In the genomic region with DNA sequence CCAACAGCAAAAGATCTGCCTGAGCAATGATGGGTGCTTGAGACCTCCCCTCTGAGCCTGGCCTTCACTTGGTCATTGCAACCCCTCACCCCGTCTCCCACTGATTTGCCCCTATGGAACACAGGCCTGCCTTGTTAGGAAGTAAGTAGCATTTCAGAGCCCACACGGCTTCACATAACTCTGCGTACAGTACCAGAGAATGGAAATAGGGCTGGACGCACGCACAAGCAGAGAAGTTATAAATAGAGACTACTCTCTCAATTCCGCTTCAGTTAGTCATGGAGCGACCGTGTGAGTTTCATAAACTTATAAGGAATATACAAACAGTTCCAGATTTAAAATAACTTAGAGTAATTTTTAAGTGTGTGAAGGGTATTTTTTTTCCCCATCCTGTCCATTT, we compare ENCODE assay signal across 20 mouse cellular contexts.
A peak's percentile ranks its signal among the peaks of the same experiment; 100 is the strongest.
DNase-seq lines count a peak whose midpoint lies in the region; ATAC-seq lines count a peak whose summit lies in the region.
"Had no signal": no experiment of that assay in that cellular context is flagged by ENCODE, and none has a peak within 500 bp of the region (broad histone marks: within the 10 kb centered on the region; RNA-seq: fewer than 3 reads in every experiment).

No protein-coding gene starts in this region.

- peak overlapping the region; percentile 94 for H3K27ac ChIP-seq in heart, embryonic 14.5 days (replicated peaks in 1 of 2; ENCODE audit: control insufficient read depth in 1 of 2, insufficient read depth in 1 of 2, low read depth in 2 of 2, low read length in 2 of 2)
- peak overlapping the region; percentile 88 for H3K27ac ChIP-seq in heart, embryonic 16.5 days (ENCODE audit: low read length)
- H3K27ac ChIP-seq in limb, embryonic 15.5 days, result peak overlapping the region; percentile 58; the same call in 1 of the 2 replicates
- H3K27ac ChIP-seq: forebrain, embryonic 15.5 days; hindbrain, embryonic 15.5 days; layer of hippocampus, adult 2 months; liver, embryonic 13.5 days; neural tube, embryonic 15.5 days had no signal

- H3K27me3 ChIP-seq in heart, embryonic 14.5 days (ENCODE audit: control insufficient read depth, insufficient read depth, low read length), result no peaks in the 10 kb centered on the region
- H3K27me3 ChIP-seq in heart, embryonic 16.5 days (ENCODE audit: control insufficient read depth, insufficient read depth, low read length), result no peaks in the 10 kb centered on the region
- H3K27me3 ChIP-seq in limb, embryonic 15.5 days, result no peaks in the 10 kb centered on the region
- H3K27me3 ChIP-seq: forebrain, embryonic 15.5 days; hindbrain, embryonic 15.5 days; liver, embryonic 13.5 days; neural tube, embryonic 15.5 days had no signal

- H3K4me3 ChIP-seq in heart, embryonic 14.5 days (ENCODE audit: control insufficient read depth in 1 of 2, insufficient read depth in 1 of 2, low read depth in 1 of 2, low read length in 2 of 2), result no peak overlapping the region
- H3K4me3 ChIP-seq in heart, embryonic 16.5 days (ENCODE audit: low read length), result no peak overlapping the region
- no peak overlapping the region for H3K4me3 ChIP-seq in limb, embryonic 15.5 days
- H3K4me3 ChIP-seq: forebrain, embryonic 15.5 days; hindbrain, embryonic 15.5 days; layer of hippocampus, adult 2 months; liver, embryonic 13.5 days; neural tube, embryonic 15.5 days had no signal

- H3K9me3 ChIP-seq in heart, embryonic 14.5 days (ENCODE audit: control insufficient read depth, low read length), result no peaks in the 10 kb centered on the region
- no peaks in the 10 kb centered on the region for H3K9me3 ChIP-seq in heart, embryonic 16.5 days (replicated peaks; ENCODE audit: control insufficient read depth, low read length)
- H3K9me3 ChIP-seq in limb, embryonic 15.5 days, result no peaks in the 10 kb centered on the region
- H3K9me3 ChIP-seq: forebrain, embryonic 15.5 days; hindbrain, embryonic 15.5 days; liver, embryonic 13.5 days; neural tube, embryonic 15.5 days had no signal

- intact Hi-C loops in heart, postnatal 14 days (cut with DNase I), result no loop called here

- H3K4me2 ChIP-seq in heart, embryonic 14.5 days (ENCODE audit: low read length), result peak overlapping the region; percentile 48
- peak overlapping the region; percentile 52 for H3K4me2 ChIP-seq in heart, embryonic 16.5 days (ENCODE audit: low read depth, low read length)
- no peak overlapping the region for H3K4me2 ChIP-seq in limb, embryonic 15.5 days
- H3K4me2 ChIP-seq: forebrain, embryonic 15.5 days; hindbrain, embryonic 15.5 days; liver, embryonic 13.5 days; neural tube, embryonic 15.5 days had no signal

- no peak for DNase-seq in heart, postnatal 14 days
- peak; percentile 55 for DNase-seq in brain, adult 2 months (ENCODE audit: low read depth, low spot score)
- DNase-seq in Muller cell, postnatal 12 days (ENCODE audit: inconsistent ontology term), result no peak
- DNase-seq: cerebellum, adult 11 months; gastrocnemius, postnatal 25 days; kidney, adult 9 months; liver, embryonic 13.5 days; retina, postnatal 1 day; spleen, adult 18-20 months; thymus, adult 2 months had no signal

- peak overlapping the region; percentile 63 for H3K9ac ChIP-seq in heart, embryonic 14.5 days (ENCODE audit: low read length)
- H3K9ac ChIP-seq in heart, embryonic 16.5 days (ENCODE audit: low read length), result peak overlapping the region; percentile 72; the same call in 1 of the 2 replicates
- no peak overlapping the region for H3K9ac ChIP-seq in limb, embryonic 15.5 days
- H3K9ac ChIP-seq: forebrain, embryonic 15.5 days; hindbrain, embryonic 15.5 days; liver, embryonic 13.5 days; neural tube, embryonic 15.5 days had no signal

- peaks cover 40 to 64% of the 10 kb centered on the region in 2 experiments for H3K4me1 ChIP-seq in heart, embryonic 14.5 days (ENCODE audit: control insufficient read depth in 2 of 2, insufficient read depth in 2 of 2, low read length in 2 of 2)
- H3K4me1 ChIP-seq in heart, embryonic 16.5 days (ENCODE audit: control insufficient read depth, insufficient read depth, low read length), result peaks cover 59% of the 10 kb centered on the region
- peaks cover 44% of the 10 kb centered on the region for H3K4me1 ChIP-seq in limb, embryonic 15.5 days

- 28% methylated on average over 8 of the region's 8 CpGs for WGBS in heart, embryonic 14.5 days
- WGBS in heart, embryonic 16.5 days, result 38% methylated on average over 8 of the region's 8 CpGs
- 64% methylated on average over 8 of the region's 8 CpGs for WGBS in limb, embryonic 15.5 days

- no peaks in the 10 kb centered on the region for H3K36me3 ChIP-seq in heart, embryonic 14.5 days (ENCODE audit: control insufficient read depth, insufficient read depth, low read length)
- H3K36me3 ChIP-seq in heart, embryonic 16.5 days (ENCODE audit: control insufficient read depth, insufficient read depth), result no peaks in the 10 kb centered on the region
- H3K36me3 ChIP-seq in limb, embryonic 15.5 days, result no peaks in the 10 kb centered on the region
- H3K36me3 ChIP-seq: forebrain, embryonic 15.5 days; hindbrain, embryonic 15.5 days; liver, embryonic 13.5 days; neural tube, embryonic 15.5 days had no signal

- peak; percentile 35 for ATAC-seq in heart, embryonic 14.5 days (ENCODE audit: insufficient number of reproducible peaks, insufficient read depth, low FRiP score, low read depth)
- ATAC-seq in heart, embryonic 16.5 days (replicated peaks; ENCODE audit: extremely low read depth, insufficient read depth, low FRiP score), result peak; percentile 66
- no peak for ATAC-seq in limb, embryonic 15.5 days (ENCODE audit: insufficient number of reproducible peaks, low FRiP score, low TSS enrichment, low read depth)
- no peak for ATAC-seq in megakaryocyte, adult 5-6 weeks (ENCODE audit: poor library complexity, severe bottlenecking)
- ATAC-seq: activated CD4-positive, CD25-positive, alpha-beta regulatory T cell, adult 4 months; CD4-positive, CD25-positive, alpha-beta regulatory T cell, adult 4 months; forebrain, embryonic 15.5 days had no signal

Comparison
In these comparisons a context has a peak if more than half of its experiments do, and no peak if none do; other contexts are left out.
1. ATAC-seq: peak in heart, embryonic 14.5 days (single experiment) and heart, embryonic 16.5 days (single experiment); none in limb, embryonic 15.5 days (single experiment) and megakaryocyte, adult 5-6 weeks (single experiment).
2. Peak in every context shown above with its lines, with median percentiles within 50 percentile points of each other: H3K27ac ChIP-seq.